Mouse (Mus musculus) kidney, adult 2 months (tissue): Measurements from ENCODE around the gene Zbtb5.

Experiments
- CTCF ChIP-seq: fragments of 200-500 bp; conservative IDR thresholded peaks from 2 replicates; pipeline ENCODE4 v1.5.1; 2011; ENCODE audit warnings: low read depth, mild to moderate bottlenecking, control low read depth, low read length, moderate library complexity, mixed read lengths; ENCODE audit not compliant: insufficient read depth, insufficient read length
- POLR2A ChIP-seq: fragments of 200-500 bp; IDR thresholded peaks from one replicate; pipeline ENCODE4 v1.6.1; 2011; ENCODE audit warnings: low read depth, low read length, control low read depth

DNA sequence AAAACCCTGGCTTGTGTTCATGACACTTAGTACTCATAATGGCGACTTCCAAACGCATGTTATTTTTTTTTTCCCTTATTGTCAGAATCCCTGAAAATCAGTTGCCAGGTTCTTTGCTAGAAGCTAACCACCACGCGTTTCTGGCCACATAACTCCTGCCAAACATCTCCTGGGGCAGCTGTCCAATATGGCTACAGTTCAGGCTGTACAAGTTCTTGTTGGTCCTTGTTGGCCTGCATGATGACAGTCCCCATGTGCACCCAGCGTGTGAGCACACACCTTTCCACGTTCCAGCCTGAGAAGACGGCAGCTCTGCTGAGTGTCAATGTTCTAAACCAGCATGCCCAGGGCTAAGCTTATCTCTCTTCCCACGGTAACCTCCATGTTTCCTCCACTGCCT is 43.2 kb upstream of the Zbtb5 start:
- no peak for TF ChIP-seq POLR2A
- TF ChIP-seq CTCF = no peak
